Mouse (Mus musculus): ENCODE data around the gene Clec2g. TPM values are rescaled to one million over a fixed set of nuclear protein-coding genes. Genes with fewer than 3 reads are reported as not detected.
"Not testable (repeated sequence)": the region's sequence is repeated elsewhere in the genome, so short reads cannot be mapped to it uniquely, and the experiment has no call there.

The Clec2g gene
- not detected in 2 replicates for polyA plus RNA-seq (2012; rRNA removed)

DNA sequence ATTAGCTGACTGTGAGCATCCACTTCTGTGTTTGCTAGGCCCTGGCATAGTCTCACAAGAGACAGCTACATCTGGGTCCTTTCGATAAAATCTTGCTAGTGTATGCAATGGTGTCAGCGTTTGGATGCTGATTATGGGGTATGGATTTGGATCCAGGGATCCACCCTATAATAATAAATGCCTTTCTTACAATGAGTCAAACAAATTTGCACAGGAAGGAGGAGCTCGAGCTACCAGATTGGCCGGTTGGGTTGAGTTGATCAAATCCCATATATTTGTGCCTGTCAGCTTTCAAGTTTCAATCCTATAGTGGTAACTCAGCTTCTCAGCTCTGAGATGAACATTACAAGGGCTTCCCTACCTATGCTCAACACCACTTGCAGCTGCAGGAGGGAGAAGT is at the start of gene Clec2g:
TSS of gene Clec2g (plus strand) at position 301 of the 400 bp plus-strand sequence.
- H3K4me3 ChIP-seq (ENCODE audit: insufficient read depth, low read depth, low read length); H3K4me1 ChIP-seq (ENCODE audit: control insufficient read depth, insufficient read depth, low read length); H3K27me3 ChIP-seq (replicated peaks; ENCODE audit: control insufficient read depth, insufficient read depth, low read length); DNase-seq; H3K27ac ChIP-seq (ENCODE audit: insufficient read depth, low read depth, low read length); H3K36me3 ChIP-seq (ENCODE audit: control insufficient read depth, insufficient read depth, low read length): not testable (repeated sequence)
- 96% methylated on average over 4 of the region's 4 CpGs for WGBS

GRCm38 (mm10) chr6:128887091-128887790 is 46.9 kb upstream of the Clec2g start, which contains the start of gene Clec2i:
Clec2i (plus strand) TSS chr6:128887588.
- not testable (repeated sequence) for H3K27me3 ChIP-seq (replicated peaks; ENCODE audit: control insufficient read depth, insufficient read depth, low read length); H3K4me1 ChIP-seq (ENCODE audit: control insufficient read depth, insufficient read depth, low read length); H3K36me3 ChIP-seq (ENCODE audit: control insufficient read depth, insufficient read depth, low read length); DNase-seq; H3K27ac ChIP-seq (ENCODE audit: insufficient read depth, low read depth, low read length); H3K4me3 ChIP-seq (ENCODE audit: insufficient read depth, low read depth, low read length)
- 88% methylated on average over 6 of the region's 6 CpGs for WGBS

DNA sequence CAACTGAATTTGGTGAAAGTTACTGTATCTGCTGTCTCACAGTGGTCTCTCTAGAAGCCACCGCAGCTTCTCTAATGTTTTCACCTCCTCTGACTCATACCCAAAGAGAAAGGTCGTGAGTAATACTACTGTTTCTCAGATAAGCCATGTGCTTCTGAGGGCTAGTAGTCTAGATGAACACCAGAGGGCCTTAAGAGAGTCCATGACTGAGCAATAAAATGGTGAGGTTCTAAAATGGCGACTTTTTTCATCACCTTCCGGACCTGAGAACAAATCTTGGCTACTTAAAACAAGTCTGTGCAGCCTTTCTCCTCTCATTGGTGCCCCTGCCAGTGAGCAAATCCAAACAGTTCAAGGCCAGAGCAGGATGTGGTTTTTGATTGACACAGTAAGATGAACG is 45.3 kb upstream of the Clec2g start:
- Histone ChIP-seq H3K27ac (ENCODE audit: insufficient read depth, low read depth, low read length) (no peak overlapping the region), H3K4me3 (ENCODE audit: insufficient read depth, low read depth, low read length) (no peak overlapping the region), H3K36me3 (ENCODE audit: control insufficient read depth, insufficient read depth, low read length) (no peaks in the 10 kb centered on the region), H3K4me1 (ENCODE audit: control insufficient read depth, insufficient read depth, low read length) (no peaks in the 10 kb centered on the region), H3K27me3 (replicated peaks; ENCODE audit: control insufficient read depth, insufficient read depth, low read length) (no peaks in the 10 kb centered on the region)
- 82% methylated on average over 5 of the region's 5 CpGs for whole genome bisulfite sequencing
- TF ChIP-seq CTCF (conservative IDR thresholded peaks at IDR 0.05; ENCODE audit: insufficient read depth, insufficient read length, low read depth, low read length) (no peak), POLR2A (IDR thresholded peaks at IDR 0.05; ENCODE audit: low read depth, low read length) (no peak)
- DNase-seq, result no peak

- no peak for DNase-seq
- no peak within 1 kb of the TSS for H3K27ac ChIP-seq (ENCODE audit: insufficient read depth, low read depth, low read length)
- no peaks in the 10 kb centered on the region for H3K36me3 ChIP-seq (ENCODE audit: control insufficient read depth, insufficient read depth, low read length)
- H3K4me1 ChIP-seq (ENCODE audit: control insufficient read depth, insufficient read depth, low read length), result no peaks in the 10 kb centered on the region
- WGBS, result 66% methylated on average over 2 of the region's 2 CpGs
- H3K27me3 ChIP-seq (replicated peaks; ENCODE audit: control insufficient read depth, insufficient read depth, low read length), result no peaks in the 10 kb centered on the region
- TF ChIP-seq POLR2A (IDR thresholded peaks at IDR 0.05; ENCODE audit: low read depth, low read length) (no peak), CTCF (conservative IDR thresholded peaks at IDR 0.05; ENCODE audit: insufficient read depth, insufficient read length, low read depth, low read length) (no peak)
- H3K4me3 ChIP-seq (ENCODE audit: insufficient read depth, low read depth, low read length), result no peak within 1 kb of the TSS
Observed at GRCm38 (mm10) chr6:128890948-128891355, 43.2 kb upstream of the Clec2g start, which contains the start of gene BC035044. BC035044 (minus strand) TSS chr6:128891126.

DNA sequence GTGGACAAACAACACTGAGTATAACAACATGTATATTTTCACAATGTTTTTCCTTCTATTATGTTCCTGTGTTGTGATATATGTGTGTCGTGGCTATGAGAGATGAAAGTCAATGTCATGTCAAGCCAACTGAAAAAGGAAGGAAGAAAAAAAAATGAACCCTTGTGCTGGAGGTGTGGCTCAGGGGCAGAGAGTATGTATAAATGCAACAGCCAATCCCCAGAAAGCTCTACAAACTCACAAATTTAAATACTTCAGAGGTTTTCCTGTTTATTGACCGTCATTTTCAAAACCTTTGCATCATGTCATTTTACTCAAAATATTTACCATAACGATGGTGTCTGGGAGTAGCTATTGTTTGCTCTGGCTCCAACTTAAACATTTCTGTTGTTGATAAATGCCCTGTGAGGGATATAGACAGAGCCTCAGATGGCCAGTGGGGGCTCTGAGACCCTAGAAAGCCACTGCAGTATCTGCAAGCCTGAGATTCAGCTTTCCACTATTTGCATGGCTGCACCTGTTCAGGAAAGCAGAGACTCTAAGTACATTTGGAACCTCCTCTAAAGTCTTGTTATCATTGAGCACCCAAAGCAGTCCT is 38.7 kb upstream of the Clec2g start:
- no peak for DNase-seq
- TF ChIP-seq POLR2A (IDR thresholded peaks at IDR 0.05; ENCODE audit: low read depth, low read length) (no peak), CTCF (conservative IDR thresholded peaks at IDR 0.05; ENCODE audit: insufficient read depth, insufficient read length, low read depth, low read length) (no peak)
- Histone ChIP-seq H3K4me3 (ENCODE audit: insufficient read depth, low read depth, low read length) (no peak overlapping the region), H3K27ac (ENCODE audit: insufficient read depth, low read depth, low read length) (no peak overlapping the region), H3K4me1 (ENCODE audit: control insufficient read depth, insufficient read depth, low read length) (no peaks in the 10 kb centered on the region), H3K36me3 (ENCODE audit: control insufficient read depth, insufficient read depth, low read length) (no peaks in the 10 kb centered on the region), H3K27me3 (replicated peaks; ENCODE audit: control insufficient read depth, insufficient read depth, low read length) (no peaks in the 10 kb centered on the region)
- 76% methylated on average over 3 of the region's 3 CpGs for WGBS

DNA sequence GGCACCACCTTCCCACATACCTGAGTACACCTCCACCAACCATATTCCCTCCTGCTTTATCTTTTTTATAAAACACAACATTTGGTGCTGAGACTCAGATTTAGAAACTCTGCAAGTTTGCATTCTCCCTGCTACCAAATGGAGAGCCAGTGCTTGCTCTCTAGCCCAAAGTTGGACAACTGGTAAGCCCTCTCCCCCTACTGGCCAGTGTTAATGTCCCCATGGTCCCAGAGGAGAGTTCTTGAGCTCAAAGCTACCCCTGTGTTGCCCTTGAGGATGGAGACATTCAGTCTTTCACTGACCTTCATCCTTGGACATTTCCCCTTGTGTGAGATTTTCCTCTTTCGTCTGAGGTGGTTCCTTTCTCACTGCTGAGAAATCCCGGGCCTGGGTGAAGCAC is 34.1 kb upstream of the Clec2g start:
- TF ChIP-seq POLR2A (IDR thresholded peaks at IDR 0.05; ENCODE audit: low read depth, low read length) (no peak), CTCF (conservative IDR thresholded peaks at IDR 0.05; ENCODE audit: insufficient read depth, insufficient read length, low read depth, low read length) (0 out of 2 replicates have a peak, but pooled peaks have one; percentile 7)
- 86% methylated on average over 2 of the region's 2 CpGs for WGBS
- DNase-seq, result no peak

GRCm38 (mm10) chr6:128900796-128901552 is 33.2 kb upstream of the Clec2g start:
- not testable (repeated sequence) for H3K36me3 ChIP-seq (ENCODE audit: control insufficient read depth, insufficient read depth, low read length); DNase-seq; H3K27ac ChIP-seq (ENCODE audit: insufficient read depth, low read depth, low read length); H3K4me1 ChIP-seq (ENCODE audit: control insufficient read depth, insufficient read depth, low read length); H3K4me3 ChIP-seq (ENCODE audit: insufficient read depth, low read depth, low read length); H3K27me3 ChIP-seq (replicated peaks; ENCODE audit: control insufficient read depth, insufficient read depth, low read length)
- 86% methylated on average over 6 of the region's 6 CpGs for WGBS

More for the DNA sequence above, 34.1 kb upstream of the Clec2g start:
- no peak overlapping the region for H3K27ac ChIP-seq (ENCODE audit: insufficient read depth, low read depth, low read length)
- H3K36me3 ChIP-seq (ENCODE audit: control insufficient read depth, insufficient read depth, low read length), result no peaks in the 10 kb centered on the region
- no peaks in the 10 kb centered on the region for H3K4me1 ChIP-seq (ENCODE audit: control insufficient read depth, insufficient read depth, low read length)
- H3K4me3 ChIP-seq (ENCODE audit: insufficient read depth, low read depth, low read length), result no peak overlapping the region
- H3K27me3 ChIP-seq (replicated peaks; ENCODE audit: control insufficient read depth, insufficient read depth, low read length), result no peaks in the 10 kb centered on the region
